Mouse (Mus musculus) mouse trophoblast stem cell (cell line): Measurements from ENCODE around the gene Rasgrp1.

Source experiments
- in situ Hi-C, 2 experiments: fragments of 300-500 bp; cut with MseI, MboI; formaldehyde crosslinking; loops; 2 replicates in 1 of 2; 3 replicates in 1 of 2; pipeline ENCODE4 v1.15.1; 2025

Gene Rasgrp1

DNA sequence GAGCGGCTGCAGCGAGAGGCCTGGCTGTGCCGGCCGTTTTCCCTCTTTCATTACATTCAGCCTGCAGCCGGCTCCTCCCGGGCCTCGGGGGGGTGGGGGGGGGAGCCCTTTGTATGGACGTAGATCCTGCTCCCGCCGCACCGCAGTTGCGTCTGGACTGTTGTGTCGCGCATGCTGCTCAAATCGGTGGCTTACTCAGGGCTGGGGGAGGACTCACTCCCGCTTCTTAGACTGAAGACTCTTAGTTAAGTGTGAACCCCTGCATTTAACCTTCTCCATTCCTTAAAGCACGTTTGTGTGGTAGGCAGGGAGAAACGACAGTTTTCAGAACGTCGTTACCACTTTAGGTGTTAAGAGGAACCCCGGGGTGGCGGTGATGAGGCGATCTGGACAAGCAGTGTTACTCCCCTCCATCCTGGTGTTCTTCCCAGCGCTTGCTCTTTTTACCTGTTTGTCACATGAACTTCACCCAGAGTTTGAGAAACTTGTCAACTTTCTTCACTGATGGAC is 92.7 kb downstream of the Rasgrp1 start:
- in situ Hi-C loops = no loop called here

DNA sequence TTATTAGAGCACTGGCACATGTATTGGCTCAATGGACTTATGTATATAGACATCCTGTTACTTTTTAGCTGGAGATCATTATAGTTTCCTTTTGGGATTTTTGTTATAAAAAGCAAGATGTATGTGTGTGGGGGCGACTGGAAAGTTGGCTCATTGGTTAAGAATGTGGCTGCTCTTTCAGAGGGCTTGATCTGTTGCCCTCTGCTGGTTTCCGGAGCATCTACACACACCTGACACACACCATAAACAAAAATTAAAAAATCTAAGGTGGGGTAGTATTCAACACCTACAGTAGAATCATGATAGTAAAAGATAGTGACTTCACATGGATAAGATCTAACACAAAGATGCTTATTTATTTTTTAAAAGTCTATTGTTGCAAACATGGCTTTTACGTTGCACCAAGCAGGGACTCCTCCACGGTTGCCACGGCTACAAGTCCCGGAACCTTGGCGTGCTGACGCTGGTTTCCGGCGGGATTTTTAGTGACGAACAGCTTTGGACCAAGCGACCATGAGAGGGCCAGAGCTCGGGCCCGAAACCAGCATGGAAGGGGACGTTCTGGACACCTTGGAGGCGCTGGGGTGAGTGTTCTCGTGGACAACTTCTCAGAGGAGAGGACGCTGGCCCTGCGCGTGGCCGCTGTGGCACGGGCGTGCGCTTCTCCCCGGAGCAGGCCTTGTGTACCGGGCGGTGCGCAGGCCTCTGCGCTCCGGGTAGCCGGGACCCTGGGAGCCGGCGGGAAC is 93.4 kb downstream of the Rasgrp1 start, which contains the start of gene Fam98b:
Fam98b (plus strand) TSS at position 485 of the 746 bp plus-strand sequence.
- in situ Hi-C loops = no loop called here

DNA sequence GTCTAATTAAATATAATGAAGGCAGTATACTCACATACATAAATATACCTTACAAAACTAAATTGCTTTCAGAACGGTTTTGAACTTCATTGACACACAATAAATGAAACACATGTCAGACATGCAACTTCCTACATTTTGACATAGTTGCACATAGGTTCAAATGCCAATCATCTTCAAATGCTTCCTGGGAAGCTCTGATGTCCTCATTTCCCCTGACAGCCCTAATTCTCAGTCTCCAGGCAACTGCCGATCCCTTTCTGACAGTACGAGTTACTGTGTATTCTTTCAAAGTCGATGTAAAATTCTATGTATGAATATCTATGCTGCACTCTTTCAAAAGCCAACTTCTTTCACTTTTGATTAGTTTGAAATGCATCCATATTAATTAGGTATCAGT is 100.8 kb downstream of the Rasgrp1 start:
- in situ Hi-C loops = no loop called here

- in situ Hi-C loops = loop anchor here in 1 of 2 experiments (10.0 kb wide), 1 partner anchor 336 kb away; no protein-coding TSS in a partner anchor
These were observed 111.5 kb downstream of the Rasgrp1 start for GRCm38 (mm10) chr2:117231257-117231656.

GRCm38 (mm10) chr2:117230261-117230660 is 112.5 kb downstream of the Rasgrp1 start:
- in situ Hi-C loops = loop anchor here in 1 of 2 experiments (10.0 kb wide), 1 partner anchor 335 kb away; no protein-coding TSS in a partner anchor
